Mouse (Mus musculus) gastrocnemius, postnatal 4 days (tissue): ENCODE results near the gene Hoxc13. TPM values are rescaled to one million over a fixed set of nuclear protein-coding genes. Genes with fewer than 3 reads are reported as not detected.

ENCODE experiments used
- DNase-seq, 2 experiments: peaks; one replicate each; pipeline ENCODE4 v3.0.0; 2021 to 2022; ENCODE audit warnings: low spot score in 2 of 2, mixed read lengths in 2 of 2
- total RNA-seq, 2 experiments: library from RNA; stranded (reverse); gene quantifications; 2 replicates each; pipeline ENCODE4 v1.2.3; 2021

The Hoxc13 gene
- total RNA-seq, 2 experiments from 2014 or later: not detected

- no peak for DNase-seq
These were observed 42.4 kb downstream of the Hoxc13 start for GRCm38 (mm10) chr15:102963259-102963658.

- DNase-seq: peak in 1 of 2 experiments; percentile 74
These were observed 43.1 kb downstream of the Hoxc13 start for GRCm38 (mm10) chr15:102963671-102964640.

- no peak for DNase-seq
These were observed 44.3 kb downstream of the Hoxc13 start for GRCm38 (mm10) chr15:102965003-102965891.

GRCm38 (mm10) chr15:102965892-102966775 is 45.2 kb downstream of the Hoxc13 start:
- DNase-seq: peak; percentile 96 to 97

GRCm38 (mm10) chr15:102966776-102967311 is 45.9 kb downstream of the Hoxc13 start, which contains the start of gene Hoxc10:
Gene Hoxc10, plus strand, starts transcription at chr15:102966796.
- no peak for DNase-seq

GRCm38 (mm10) chr15:102967312-102967510 is 46.3 kb downstream of the Hoxc13 start, which contains the start of gene Hoxc5:
Gene Hoxc5, plus strand, starts transcription at chr15:102967443.
- DNase-seq: no peak

- DNase-seq: no peak
These were observed 46.9 kb downstream of the Hoxc13 start for GRCm38 (mm10) chr15:102967511-102968397.

- no peak for DNase-seq
These were observed 48.4 kb downstream of the Hoxc13 start for GRCm38 (mm10) chr15:102969296-102969695.

GRCm38 (mm10) chr15:102970740-102971139 is 49.8 kb downstream of the Hoxc13 start:
- DNase-seq: no peak

- no peak for DNase-seq
These were observed 51.4 kb downstream of the Hoxc13 start for GRCm38 (mm10) chr15:102972254-102972653.

GRCm38 (mm10) chr15:102972753-102973152 is 51.9 kb downstream of the Hoxc13 start:
- DNase-seq: no peak

GRCm38 (mm10) chr15:102975034-102975433 is 54.1 kb downstream of the Hoxc13 start:
- DNase-seq: no peak

GRCm38 (mm10) chr15:102975688-102976111 is 54.8 kb downstream of the Hoxc13 start:
- DNase-seq: peak in 1 of 2 experiments; percentile 54

- DNase-seq: no peak
These were observed 55.3 kb downstream of the Hoxc13 start, which contains the start of gene Hoxc9 for GRCm38 (mm10) chr15:102976171-102976570. Gene Hoxc9, plus strand, starts transcription at chr15:102976439.

- no peak for DNase-seq
These were observed 55.9 kb downstream of the Hoxc13 start for GRCm38 (mm10) chr15:102976631-102977422.

GRCm38 (mm10) chr15:102977423-102977974 is 56.6 kb downstream of the Hoxc13 start:
- no peak for DNase-seq
